Mouse (Mus musculus): Measurements from ENCODE around the gene Rhov. TPM values are rescaled to one million over a fixed set of nuclear protein-coding genes. Genes with fewer than 3 reads are reported as not detected.

Gene Rhov
- 48.6 and 49.2 TPM in 2 replicates for polyA plus RNA-seq (2015; fragmentation: Nextera tagmentation; extraction: Ambion mirVana)

DNA sequence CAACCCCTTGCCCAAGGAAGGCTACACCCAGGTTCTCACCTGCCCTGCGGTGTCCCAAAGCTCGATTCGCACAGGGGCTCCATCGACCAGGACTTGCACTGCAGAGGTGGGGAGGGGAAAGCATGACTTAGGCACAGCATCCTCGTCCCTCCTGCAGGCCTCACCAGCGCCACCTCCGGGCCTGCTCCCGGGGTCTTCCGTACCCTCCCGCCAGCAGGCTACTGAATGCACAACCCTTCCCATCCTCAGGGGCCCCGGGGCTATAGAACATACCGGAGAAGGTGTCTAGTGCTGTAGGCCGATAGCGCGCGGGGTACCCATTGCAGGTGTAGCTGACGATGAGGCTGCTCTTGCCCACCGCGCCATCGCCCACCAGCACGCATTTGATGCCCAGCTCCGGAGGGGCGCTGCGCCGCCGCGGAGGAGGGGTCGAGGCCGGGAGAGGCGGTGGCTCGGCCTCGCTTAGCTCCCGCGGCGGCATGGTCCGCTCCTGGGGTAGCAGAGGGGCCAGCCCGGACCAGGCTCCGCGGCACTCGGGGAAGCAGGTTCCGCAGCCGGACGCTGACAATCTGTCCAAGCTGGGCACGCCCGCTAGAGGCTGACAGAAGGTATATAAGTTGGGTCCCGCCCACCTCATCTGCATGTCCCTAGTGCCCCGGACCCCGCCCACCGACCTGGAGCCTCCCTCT is at the start of gene Rhov:
Gene Rhov, minus strand, starts transcription at position 630 of the 689 bp plus-strand sequence.

DNA sequence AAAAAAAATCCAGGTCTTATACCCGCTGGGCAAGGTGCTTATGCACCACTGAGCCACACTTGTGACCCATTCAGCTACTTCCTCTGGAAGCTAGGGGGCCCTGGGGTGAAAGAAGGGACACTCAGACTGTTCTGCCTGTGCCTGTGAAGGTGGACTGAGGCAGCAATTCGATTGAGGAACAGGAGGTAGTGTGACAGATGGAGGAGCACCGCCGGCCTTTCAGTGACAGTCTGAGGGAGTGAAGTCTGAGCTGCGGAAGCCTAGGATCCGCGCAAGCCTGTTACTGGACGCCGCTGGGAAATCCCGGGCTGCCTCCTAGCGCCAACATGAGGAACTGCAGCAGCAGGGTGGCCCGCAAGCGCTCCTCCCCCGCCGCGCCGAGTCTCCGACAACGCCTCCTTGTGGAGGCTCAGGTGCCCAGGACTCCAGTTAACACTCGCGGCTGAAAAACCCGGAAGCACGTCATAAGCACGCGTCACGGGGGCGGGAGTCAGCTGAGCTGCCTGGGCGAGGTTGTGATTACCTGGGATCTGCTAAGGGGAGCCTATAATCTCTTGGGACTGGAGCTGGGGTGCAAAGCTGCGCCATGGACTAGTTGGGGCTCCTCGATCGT is 17.3 kb upstream of the Rhov start, which contains the start of gene Vps18:
Gene Vps18, plus strand, starts transcription at position 471 of the 613 bp plus-strand sequence.

DNA sequence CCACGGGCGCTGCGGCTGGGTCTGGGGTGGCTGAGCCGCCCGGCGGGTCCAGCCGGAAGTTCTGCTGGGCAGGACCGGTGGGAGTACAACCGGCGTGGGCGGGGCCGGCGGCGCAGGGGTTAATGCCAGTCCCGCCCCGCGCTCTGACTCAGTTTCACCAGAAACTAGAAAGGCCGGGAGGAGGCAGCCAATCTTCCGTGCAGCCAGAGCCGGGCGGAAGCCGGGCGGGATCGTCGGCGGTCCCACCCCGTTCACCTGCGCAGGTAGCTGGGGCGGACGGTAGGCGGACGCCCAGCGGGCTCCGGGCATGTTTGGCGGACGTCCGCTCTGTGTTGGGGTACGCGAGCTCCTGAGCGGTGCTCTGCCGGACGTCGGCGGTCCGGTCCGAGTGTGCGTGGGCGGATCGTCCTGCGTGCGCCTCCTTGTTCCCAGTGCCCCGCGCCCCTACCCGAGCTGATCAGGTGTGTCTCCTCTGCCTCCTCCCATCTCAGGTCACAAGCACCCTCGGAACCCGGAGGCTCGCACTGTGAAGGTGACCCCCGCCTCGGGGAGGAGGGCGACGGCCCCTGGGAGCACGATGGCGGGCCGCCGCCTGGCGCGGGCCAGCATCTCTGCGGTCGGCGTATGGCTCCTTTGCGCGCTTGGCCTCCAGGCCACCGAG is 33.7 kb downstream of the Rhov start, which contains the start of gene Spint1:
Gene Spint1, plus strand, starts transcription at position 153 of the 661 bp plus-strand sequence.

DNA sequence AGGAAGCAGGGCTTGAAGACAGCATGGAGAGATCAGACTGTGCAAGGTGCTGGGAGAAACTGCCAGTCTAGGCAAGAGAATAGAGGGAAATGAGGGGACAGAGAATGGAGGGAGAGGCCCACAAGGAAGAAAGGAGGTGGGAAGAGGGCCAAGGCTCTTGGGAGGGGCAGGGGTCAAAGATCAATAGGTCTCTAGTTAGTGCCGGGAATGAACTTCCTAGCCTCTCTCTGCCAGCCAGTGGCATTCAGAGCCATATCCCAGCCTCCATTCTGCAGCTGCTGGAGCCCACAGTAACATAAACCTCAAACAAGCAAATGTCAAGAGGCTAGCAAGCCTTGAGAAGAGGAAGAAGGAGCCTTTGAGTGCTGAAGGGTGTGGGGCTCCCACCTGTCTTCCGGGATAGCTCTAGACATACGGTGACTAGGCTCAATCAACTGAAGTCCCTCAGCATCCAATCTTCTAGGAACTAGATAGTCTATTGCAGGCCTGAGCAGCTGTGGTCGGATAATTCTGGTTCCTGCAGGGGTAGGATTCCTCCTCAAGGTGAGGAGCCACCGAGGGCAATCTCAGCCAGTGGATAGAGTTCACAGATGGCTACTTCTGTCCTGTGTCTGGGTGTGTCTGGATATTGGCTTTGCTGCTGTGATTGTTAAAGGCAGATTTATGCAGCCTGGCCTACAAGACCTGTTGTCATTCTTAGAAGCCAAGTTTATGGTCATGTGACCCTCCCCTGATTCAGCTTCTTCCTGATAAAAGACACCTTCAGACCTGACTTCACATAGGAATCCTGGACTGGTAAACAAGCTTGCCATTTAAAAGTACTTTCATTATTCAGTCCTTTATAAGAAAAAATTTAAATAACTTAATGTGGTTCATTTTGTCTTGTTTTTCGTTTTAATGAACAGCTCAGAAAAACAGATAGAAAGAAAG is 41.0 kb downstream of the Rhov start, which contains the start of gene Ppp1r14d:
Gene Ppp1r14d, minus strand, starts transcription at position 132 of the 930 bp plus-strand sequence.

Other genes with a start within 250 kb of the Rhov start
- 46.5 and 49.0 TPM in 2 replicates for gene Ccdc32, start 241.9 kb downstream of the Rhov start, polyA plus RNA-seq (2015; fragmentation: Nextera tagmentation; extraction: Ambion mirVana)
- 3.4 and 4.1 TPM in 2 replicates for gene Rpusd2, start 236.5 kb downstream of the Rhov start, polyA plus RNA-seq (2015; fragmentation: Nextera tagmentation; extraction: Ambion mirVana)
- 3.9 and 4.6 TPM in 2 replicates for gene Knl1, start 224.2 kb downstream of the Rhov start, polyA plus RNA-seq (2015; fragmentation: Nextera tagmentation; extraction: Ambion mirVana)
- gene Rad51, start 158.5 kb downstream of the Rhov start, polyA plus RNA-seq (2015; fragmentation: Nextera tagmentation; extraction: Ambion mirVana): 4.9 and 5.0 TPM in 2 replicates
- gene Rmdn3, start 114.2 kb downstream of the Rhov start, polyA plus RNA-seq (2015; fragmentation: Nextera tagmentation; extraction: Ambion mirVana): 37.5 and 40.3 TPM in 2 replicates
- gene Gchfr, start 103.5 kb downstream of the Rhov start, polyA plus RNA-seq (2015; fragmentation: Nextera tagmentation; extraction: Ambion mirVana): 5.1 and 5.2 TPM in 2 replicates
- gene Gm14137, start 96.8 kb downstream of the Rhov start, polyA plus RNA-seq (2015; fragmentation: Nextera tagmentation; extraction: Ambion mirVana): 0.32 and 0.74 TPM in 2 replicates
- gene Zfyve19, start 62.7 kb downstream of the Rhov start, polyA plus RNA-seq (2015; fragmentation: Nextera tagmentation; extraction: Ambion mirVana): 50.5 and 60.4 TPM in 2 replicates
- 18.1 and 21.3 TPM in 2 replicates for gene Dnajc17, start 62.5 kb downstream of the Rhov start, polyA plus RNA-seq (2015; fragmentation: Nextera tagmentation; extraction: Ambion mirVana)
- gene Ppp1r14d, start 41.4 kb downstream of the Rhov start, polyA plus RNA-seq (2015; fragmentation: Nextera tagmentation; extraction: Ambion mirVana): not detected in 2 replicates
- gene Spint1, start 33.9 kb downstream of the Rhov start, polyA plus RNA-seq (2015; fragmentation: Nextera tagmentation; extraction: Ambion mirVana): 0.68 and 0.87 TPM in 2 replicates
- 17.6 and 19.3 TPM in 2 replicates for gene Vps18, start 17.5 kb upstream of the Rhov start, polyA plus RNA-seq (2015; fragmentation: Nextera tagmentation; extraction: Ambion mirVana)
- gene Dll4, start 54.5 kb upstream of the Rhov start, polyA plus RNA-seq (2015; fragmentation: Nextera tagmentation; extraction: Ambion mirVana): 1.8 and 3.0 TPM in 2 replicates
- gene Chac1, start 80.0 kb upstream of the Rhov start, polyA plus RNA-seq (2015; fragmentation: Nextera tagmentation; extraction: Ambion mirVana): 15.1 and 16.3 TPM in 2 replicates
- 2.6 and 3.0 TPM in 2 replicates for gene Ino80, start 206.4 kb upstream of the Rhov start, polyA plus RNA-seq (2015; fragmentation: Nextera tagmentation; extraction: Ambion mirVana)

Data from neural tube, postnatal 0 days (tissue).